Mouse (Mus musculus): Measurements from ENCODE around the gene Filip1.
A peak's percentile ranks its signal among the peaks of the same experiment; 100 is the strongest.

The Filip1 gene

GRCm38 (mm10) chr9:79979274-79979673 lies 33.4 kb downstream of the Filip1 start:
- no peak for DNase-seq

GRCm38 (mm10) chr9:79978228-79979024 lies 34.2 kb downstream of the Filip1 start:
- DNase-seq: no peak

GRCm38 (mm10) chr9:79977549-79977971 lies 35.1 kb downstream of the Filip1 start:
- DNase-seq: peak; percentile 51

GRCm38 (mm10) chr9:79976789-79977188 lies 35.9 kb downstream of the Filip1 start:
- DNase-seq: no peak

- no peak for DNase-seq
These were observed 37.5 kb downstream of the Filip1 start for GRCm38 (mm10) chr9:79975121-79975520.

- no peak for DNase-seq
These were observed 39.1 kb downstream of the Filip1 start for GRCm38 (mm10) chr9:79973582-79973981.

- no peak for DNase-seq
These were observed 39.9 kb downstream of the Filip1 start for GRCm38 (mm10) chr9:79972705-79973104.

DNA sequence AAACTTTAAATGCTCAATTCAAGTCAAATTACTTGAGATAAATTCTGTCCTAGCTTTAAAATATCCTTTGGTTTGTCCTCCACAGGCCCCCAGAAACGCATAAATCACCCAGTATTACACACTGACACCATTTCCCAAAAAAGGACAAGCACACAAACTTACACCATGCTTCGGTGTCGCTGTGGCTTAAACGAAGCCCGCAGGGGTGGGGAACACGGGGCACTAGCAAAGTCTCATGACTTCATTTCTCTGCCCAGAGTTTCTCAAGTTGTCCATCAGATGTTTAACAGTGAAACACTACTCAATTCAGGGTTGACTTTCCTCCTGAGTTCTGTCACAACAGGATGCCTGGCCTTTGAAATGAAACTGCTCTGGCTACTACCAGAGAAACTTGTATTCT lies 41.0 kb downstream of the Filip1 start:
- no peak for DNase-seq

DNA sequence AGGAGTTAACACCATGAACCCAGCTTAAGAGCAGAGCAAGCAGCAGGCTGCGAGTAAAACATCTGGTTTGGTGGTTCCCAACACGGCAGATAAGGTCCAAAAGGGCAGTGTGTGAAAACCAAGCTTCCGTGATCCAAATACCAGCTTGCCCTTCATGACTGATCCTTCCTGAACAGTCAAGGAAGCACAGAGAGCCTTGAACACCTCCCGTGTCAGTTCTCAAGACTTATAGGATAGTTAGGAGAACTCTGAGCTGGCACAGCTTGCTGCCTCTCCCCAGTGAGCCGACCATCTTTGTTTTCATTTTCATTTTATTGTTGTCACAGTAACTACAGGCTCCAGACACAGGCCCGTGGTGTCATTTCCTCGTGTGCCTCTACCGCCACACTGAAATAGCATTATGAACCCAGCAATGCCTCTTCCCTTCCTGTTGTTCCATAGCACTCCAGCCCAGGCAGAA lies 42.0 kb downstream of the Filip1 start:
- DNase-seq: no peak

GRCm38 (mm10) chr9:79969544-79969943 lies 43.1 kb downstream of the Filip1 start:
- DNase-seq: no peak

DNA sequence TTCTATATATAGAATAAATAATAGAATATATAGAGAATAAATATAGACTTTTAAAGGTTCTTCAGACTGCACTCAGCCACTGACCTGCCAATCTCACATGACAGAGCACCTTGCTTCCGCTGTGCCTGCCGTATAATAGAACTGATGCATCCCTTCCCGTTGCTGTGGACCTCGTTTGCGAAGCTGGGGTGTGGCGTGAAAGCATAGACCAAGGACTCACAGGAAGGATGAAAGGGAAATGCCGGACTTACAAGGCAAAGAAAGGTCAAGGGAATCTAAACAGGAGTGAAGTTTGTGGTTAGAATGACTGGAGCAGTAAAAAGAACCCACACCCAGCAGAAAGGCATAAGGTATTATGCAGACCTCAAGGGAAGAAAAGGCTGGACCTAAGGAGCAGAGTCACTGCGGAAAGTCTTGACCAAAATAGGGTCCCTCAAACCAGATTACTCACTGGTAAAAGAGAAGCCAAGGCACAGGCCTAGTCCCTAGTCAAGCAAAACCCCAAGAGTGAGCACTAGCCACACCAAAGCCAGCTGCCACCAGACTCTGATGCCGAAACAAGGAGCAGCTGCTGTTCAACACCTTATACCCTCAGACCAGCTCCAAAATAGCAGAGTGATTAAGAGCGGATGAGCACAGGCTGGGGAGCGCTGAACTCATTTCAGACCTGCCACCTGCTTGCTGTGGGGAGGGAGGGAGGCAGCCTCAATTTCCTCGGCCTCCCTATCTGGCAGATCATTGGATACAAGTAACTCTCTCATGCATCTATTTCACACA lies 45.8 kb downstream of the Filip1 start:
- no peak for DNase-seq

- no peak for DNase-seq
These were observed 46.9 kb downstream of the Filip1 start for GRCm38 (mm10) chr9:79965600-79966392.

DNA sequence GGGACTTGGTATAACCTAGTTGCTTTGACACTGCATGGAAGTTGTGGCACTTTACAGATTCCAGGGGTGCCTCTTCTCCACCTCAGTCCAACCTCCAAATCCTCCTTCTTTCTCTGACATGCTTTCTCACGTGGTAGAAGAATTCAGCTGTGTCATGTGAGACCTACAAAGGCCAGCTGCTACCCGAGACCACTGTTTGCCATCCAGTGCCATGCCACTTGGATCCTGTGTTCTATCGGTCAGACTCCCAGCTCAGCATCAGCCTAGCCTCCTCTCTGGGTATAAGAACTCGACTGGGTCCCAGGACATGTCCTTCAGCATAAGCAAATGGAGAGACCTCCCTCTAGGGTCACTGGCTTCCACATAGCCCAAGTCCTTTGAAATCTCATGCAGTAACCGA lies 47.6 kb downstream of the Filip1 start:
- no peak for DNase-seq

DNA sequence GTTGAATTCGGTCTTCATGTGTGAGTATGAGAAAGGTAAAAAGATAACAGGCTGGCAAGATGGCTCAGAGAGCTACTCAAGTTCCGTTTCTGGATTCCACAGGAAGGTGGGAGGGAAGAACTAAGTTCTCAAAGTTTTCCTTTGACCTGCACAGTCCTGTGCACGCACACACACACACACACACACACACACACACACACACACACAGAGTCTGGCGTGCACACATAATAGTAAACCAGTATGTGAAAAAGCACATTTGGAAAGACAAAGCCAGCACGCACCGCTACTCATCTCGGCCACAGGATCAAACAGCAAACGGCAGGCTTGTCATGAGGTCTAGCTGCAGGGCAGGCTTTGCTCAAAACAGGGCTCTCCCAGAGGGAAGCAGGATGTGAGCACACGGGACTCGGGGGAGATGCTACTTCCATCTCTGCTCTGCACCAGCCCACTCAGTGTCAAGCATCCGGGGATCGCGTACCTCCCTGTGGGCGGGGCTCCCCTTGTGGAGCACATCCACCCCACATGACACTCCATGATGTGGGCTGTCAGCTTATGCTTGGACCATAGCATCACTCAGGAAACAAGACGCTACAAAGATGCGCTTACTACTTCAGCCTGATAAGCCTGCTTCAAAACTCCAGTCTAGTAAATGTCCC lies 50.9 kb downstream of the Filip1 start:
- peak; percentile 53 for DNase-seq

- DNase-seq: no peak
These were observed 52.2 kb downstream of the Filip1 start for GRCm38 (mm10) chr9:79960453-79960852.

GRCm38 (mm10) chr9:79958395-79958794 lies 54.3 kb downstream of the Filip1 start:
- no peak for DNase-seq

DNA sequence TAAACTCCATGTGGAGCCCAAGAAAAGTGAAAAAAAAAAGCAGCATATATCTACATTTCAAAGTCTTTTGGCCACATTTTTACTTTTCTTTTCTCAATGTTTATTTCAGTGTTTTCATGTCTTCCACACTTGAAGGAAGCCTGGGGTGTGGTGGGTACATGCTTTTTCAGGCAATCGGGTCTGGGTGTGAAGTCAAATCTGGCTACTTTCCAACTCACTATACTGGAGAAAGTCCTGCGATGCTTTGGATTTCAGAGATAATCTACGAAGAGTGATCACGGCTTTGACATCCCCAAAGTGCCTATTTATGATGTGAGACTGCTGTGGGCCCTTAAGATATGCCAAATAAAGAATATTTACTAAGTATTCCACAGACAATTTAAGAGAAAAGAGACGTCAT lies 57.7 kb downstream of the Filip1 start:
- no peak for DNase-seq

DNA sequence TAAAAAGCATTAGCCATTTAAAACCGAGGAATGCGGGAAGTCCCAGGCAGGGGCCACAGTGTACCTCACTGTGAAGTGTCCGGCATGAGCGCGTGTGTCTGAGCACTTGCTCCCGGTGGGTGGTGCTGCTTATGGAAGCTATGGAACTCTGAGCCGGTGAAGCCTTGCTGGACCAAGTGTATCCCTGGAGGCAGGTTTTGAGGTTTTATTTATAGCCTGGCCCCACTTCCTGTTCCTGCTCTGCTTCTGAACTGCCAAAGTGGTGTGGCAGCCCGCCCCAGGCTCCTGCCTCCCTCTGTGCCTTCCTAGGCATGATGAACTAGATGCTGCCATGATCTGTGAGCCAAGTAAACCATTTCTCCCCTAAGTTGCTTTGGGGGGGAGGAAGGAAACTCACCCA lies 60.7 kb downstream of the Filip1 start:
- no peak for DNase-seq

DNA sequence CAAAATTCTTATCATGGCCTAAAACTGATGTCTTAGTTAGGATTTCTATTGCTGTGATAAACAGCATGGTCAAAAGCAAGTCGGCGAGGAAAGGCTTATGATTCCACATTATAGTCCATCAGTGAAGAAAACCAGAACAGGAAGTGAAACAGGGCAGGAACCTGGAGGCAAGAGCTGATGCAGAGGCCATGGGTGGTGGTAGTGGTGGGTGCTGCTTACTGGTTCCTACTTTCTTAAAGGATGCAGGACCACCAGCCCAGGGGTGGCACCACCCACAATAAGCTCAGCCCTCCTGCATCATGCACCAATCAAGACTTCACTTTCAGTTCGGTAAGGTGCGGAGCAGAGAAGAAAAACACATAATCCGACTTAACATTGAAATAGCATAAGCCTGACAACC lies 61.3 kb downstream of the Filip1 start:
- DNase-seq: no peak

DNA sequence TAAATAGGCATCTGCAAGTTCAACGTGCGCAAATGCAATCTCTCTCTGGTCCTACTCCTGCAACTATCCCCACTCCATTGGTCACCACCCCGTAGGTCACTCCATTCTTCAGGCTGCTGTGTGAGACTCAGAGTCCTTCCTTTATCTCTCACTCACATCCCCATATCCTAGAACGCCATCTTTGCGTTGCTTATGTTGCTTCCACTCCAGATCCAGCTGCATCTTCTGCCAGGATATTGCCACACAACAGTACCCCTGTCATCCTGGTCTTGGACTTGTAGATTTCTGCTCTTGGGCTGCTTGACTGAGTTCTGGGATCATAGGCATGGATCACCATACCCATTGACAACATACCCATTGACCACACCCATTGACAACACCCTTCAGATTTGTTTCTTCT lies 62.0 kb downstream of the Filip1 start:
- no peak for DNase-seq

DNA sequence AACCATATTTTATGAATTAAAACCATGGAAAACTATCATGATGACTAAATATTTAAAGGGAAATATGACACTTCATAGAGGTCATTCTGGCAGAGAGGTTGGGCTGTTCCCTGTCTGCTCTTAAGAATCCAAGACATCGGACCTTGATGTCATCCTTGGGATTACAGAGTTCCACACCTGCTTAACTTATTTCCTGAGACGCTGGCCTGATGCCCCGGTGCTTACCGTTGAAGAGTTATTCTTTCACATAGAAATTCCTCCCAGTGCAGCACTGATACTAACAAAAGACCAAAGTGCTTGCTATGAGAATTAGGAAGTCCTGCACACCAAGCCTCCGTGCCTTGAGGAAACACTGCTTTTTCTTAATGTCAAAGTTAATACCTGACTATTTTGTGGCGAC lies 62.6 kb downstream of the Filip1 start:
- DNase-seq: no peak

- no peak for DNase-seq
These were observed 64.3 kb downstream of the Filip1 start for GRCm38 (mm10) chr9:79948376-79948775.

DNA sequence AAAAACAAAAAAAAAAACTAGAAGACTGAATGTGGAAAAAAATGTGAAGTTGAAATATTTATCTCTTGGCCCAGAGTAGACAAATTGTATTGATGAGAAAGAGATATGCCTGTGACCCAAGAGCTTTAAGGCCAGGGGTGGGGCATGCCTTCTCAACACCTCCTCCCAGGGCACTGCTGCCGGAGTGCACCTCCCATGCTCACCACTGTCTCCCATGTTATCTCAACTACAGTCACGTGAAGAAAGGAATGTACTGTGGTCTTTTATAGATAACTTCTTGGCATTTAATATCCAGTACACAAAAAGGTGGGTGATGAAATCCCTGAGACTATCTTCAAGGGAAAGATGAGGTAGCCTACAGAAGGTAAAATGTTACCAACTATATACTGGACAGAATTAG lies 64.7 kb downstream of the Filip1 start:
- no peak for DNase-seq

All from right cerebral cortex, adult 18-20 months (tissue).